Mouse (Mus musculus) B cell, adult 2 months (primary cell): ENCODE measurements around the gene Des.

Experiments used
- DNase-seq, 2 experiments: peaks; one replicate each; pipeline ENCODE4 v3.0.0; 2022

Gene Des

DNA sequence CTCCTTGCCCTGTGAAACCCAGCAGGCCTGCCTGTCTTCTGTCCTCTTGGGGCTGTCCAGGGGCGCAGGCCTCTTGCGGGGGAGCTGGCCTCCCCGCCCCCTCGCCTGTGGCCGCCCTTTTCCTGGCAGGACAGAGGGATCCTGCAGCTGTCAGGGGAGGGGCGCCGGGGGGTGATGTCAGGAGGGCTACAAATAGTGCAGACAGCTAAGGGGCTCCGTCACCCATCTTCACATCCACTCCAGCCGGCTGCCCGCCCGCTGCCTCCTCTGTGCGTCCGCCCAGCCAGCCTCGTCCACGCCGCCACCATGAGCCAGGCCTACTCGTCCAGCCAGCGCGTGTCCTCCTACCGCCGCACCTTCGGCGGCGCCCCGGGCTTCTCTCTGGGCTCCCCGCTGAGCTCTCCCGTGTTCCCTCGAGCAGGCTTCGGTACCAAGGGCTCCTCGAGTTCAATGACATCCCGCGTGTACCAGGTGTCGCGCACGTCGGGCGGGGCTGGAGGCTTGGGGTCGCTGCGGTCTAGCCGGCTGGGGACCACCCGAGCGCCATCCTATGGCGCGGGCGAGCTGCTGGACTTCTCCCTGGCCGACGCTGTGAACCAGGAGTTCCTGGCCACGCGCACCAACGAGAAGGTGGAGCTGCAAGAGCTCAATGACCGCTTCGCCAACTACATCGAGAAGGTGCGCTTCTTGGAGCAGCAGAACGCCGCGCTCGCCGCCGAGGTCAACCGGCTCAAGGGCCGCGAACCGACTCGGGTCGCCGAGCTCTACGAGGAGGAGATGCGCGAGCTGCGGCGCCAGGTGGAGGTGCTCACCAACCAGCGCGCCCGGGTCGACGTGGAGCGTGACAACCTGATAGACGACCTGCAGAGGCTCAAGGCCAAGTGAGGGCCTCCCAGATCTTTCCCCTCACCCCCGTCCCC, at the start of gene Des:
TSS of gene Des (plus strand) at position 218 of the 920 bp plus-strand sequence.
- DNase-seq: no peak

DNA sequence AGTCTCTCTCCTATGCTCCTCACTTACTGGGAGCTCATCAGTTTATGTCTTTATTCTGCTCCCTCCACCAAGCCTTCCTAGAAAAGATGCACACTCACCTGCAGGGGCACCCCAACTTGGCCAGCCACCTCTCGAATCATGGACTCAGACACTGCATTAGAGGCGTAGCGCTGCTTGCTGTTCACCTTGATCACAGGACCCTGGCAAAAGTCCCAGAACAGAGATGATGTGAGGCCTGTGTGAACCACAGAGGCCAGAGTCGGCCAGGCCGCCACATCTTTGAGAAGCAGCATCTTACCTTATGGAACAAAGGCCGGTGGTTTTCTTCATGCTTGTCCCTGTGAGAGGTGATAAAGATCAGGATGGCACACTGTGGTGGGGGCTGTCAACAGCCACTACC, 48.4 kb upstream of the Des start:
- no peak for DNase-seq

DNA sequence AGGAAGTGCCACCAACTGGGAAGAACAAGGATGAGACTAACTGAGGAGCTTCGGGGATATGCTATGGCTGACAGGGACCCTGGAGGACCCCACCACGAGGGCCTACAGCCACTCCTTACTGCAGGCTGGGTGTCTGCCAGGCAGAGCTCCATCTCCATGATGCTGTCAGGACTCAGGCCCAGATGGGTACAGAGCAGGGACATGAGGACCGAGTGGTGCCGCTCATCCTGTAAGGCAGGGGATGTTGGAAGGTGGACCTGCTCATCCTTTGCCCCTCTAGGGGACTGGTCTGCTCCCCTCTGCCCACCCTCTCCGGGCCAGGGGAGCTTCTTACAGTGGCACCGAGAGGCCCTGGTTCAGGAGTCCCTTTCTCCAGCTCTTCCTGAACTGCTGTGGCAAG, 45.1 kb upstream of the Des start:
- no peak for DNase-seq

DNA sequence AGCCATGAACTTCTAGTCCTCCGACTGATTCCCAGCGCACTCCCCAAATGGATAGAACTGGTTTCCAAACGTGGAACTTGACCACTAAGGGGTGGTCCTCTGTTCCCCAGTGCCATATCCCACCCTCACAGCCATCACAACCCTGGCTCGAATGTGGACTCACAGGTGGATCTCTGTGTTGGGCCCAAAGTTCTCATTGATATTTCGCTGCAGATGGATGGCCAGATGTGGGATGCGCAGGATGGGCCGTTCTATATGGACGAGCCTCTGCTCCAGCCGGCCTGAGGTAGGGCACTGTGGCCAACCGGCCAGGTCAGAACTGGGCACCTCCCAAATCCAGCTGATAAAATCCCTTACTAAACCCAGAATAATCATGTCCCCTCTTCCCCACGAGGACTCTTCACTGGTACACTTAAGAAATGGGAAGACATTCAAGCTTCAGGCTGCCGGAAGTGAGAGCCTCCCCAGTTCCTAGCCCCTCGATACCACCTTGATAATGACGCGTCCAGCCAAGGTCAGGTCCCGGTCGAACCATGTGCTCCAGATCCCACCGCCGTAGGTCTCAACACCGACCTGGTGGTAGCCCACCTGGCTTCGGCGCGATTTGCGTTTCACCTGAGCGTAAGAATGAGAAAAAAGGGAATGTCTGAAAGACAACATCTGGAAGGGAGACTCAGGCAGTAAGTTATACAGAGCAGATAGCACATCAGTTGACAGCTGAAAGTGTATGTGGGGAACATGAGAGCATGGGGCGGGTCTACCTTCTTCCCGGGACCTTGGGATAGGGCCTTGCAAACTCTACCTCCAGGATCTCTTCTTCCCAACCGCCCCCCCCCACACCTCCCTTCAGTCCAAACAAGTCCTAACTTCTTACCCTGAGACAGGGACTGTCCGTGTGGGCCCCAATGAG, 44.4 kb upstream of the Des start:
- DNase-seq: no peak

DNA sequence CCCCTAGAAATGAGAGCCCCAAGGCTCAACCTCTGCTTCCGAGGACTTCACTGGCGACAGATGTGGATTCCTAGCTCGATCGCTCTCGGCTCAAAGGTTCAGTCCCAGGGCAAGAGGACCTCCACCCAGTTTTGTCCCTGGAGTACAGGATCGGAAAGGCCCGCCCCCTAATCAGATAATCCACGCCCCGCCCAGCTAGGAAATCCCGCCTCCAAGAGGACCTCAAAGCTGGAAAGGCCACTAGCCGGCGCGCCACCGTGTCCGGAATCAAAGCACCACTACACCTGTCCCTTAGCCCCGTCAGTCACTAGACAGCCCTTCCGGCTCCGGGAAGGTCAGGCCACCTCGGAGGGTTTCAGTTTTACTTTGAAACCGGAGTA, 43.3 kb upstream of the Des start:
- DNase-seq: no peak

DNA sequence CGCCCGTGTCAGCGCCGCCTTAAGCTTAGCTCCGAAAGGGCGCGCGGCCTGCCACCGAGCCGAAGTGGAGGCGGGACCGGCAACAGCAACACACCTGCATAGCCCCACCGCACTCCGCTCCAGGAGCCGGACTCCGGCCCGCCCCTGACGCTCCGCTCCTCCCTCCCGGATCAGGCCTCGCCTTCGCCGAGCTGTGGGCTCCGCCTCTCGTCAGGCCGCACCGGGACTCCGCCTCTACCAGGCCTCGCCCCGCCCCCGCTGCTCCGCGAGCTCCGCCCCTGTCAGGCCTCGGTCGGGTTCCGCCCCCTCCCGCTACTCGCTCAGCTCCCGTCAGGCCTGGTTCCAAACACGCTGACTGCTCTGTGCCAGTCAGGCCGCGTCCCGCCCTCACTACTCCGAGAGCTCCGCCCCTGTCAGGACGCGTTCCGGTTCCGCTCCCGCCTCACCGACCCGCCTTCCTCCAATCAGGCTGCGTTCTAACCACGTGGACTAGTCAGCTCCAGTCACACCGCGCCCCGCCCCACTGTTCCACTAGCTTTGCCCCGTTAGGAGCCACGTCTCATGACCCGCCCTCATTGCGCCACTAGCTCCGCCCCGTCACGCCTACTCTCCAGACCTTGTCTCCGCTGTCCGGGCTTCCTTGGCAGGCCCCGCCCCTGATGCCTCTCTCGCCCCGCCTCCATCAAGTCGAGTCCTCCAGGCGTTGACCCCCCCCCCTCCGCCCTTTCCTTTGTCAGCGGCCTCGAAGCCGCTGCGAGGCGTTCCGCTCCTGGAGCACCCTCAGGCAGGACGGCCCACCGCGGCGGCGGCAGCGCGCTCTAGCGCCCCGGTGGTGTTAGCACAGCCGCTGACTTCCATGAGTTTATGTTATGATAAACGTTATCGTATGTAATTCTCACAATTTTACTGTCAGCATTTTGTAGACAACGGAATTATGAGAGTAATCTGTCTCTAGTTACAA, 42.6 kb upstream of the Des start, which contains the start of gene Dnpep:
TSS of gene Dnpep (minus strand) at position 750 of the 961 bp plus-strand sequence.
- DNase-seq: peak; percentile 100

DNA sequence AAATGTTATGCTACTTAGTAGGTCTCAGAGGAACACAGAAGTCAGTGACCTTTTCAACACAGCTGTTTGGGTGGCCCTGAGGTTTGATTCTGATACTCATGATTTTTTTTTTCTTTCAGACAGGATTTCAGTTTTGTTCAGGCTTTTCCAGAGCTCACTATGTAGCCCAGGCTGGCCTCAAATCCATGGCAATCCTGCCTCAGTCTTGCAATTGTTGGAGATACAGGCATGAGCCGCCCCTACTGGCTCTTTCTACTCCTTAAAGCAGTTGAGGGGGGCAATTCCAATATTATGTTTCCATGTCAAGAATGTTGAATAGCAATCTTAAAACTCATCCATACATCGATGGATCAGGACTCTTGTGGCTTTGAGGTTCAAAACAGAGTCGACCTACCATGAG, 41.8 kb upstream of the Des start:
- no peak for DNase-seq

DNA sequence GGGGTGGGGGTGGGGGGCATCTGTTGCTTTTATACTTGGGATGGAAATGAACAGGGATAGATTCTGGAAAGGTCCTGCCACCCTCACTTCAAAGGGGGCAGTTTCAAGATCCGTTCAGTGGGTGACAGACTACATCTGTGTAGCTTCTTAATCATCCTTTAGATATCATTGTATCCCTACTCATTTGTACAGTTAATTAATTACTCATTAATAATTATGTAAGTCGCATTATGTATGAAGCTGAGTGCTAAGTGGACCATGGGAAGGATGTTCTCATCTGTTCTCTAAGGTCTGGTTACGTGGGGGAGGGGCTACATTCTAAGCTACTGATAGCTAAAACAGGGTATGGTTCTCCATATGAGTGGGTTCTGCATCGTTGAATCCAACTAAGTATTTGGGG, 41.4 kb upstream of the Des start:
- no peak for DNase-seq

DNA sequence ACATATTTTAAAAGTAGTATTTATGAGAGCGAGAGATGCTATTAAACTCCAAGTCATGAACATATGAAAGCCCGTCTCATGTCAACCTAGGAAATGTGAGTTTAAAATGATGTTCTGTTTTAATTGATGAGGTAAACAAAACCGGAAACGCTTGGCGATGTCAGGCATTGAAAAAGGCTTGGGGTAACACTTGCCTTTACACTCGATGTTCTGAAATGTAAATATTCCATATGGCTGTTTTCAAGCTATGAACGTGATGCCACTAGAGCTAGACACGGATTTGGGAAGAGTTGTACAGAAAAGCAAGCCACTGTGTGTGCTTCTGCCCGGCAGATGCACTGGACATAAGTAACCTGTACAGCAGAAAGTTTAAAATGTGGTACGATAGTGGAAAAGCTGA, 41.0 kb upstream of the Des start:
- no peak for DNase-seq

DNA sequence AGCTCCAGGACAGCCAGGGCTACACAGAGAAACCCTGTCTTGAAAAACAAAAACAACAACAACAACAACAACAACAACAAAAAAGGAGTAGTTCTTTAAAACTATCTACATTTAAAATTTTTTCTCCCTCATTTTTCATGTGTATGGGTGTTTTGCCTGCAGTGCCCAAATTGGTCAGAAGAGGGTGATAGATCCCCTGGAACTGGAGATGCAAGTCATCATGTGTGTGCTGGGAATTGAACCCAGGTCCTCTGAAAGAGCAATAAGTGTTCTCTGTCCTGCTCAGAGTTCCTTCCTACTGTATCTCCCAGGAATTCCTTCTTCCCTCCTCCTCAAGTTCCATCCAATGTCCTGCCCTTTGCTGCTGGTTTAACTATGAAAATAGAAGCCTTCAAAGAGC, 32.7 kb upstream of the Des start:
- DNase-seq: no peak

DNA sequence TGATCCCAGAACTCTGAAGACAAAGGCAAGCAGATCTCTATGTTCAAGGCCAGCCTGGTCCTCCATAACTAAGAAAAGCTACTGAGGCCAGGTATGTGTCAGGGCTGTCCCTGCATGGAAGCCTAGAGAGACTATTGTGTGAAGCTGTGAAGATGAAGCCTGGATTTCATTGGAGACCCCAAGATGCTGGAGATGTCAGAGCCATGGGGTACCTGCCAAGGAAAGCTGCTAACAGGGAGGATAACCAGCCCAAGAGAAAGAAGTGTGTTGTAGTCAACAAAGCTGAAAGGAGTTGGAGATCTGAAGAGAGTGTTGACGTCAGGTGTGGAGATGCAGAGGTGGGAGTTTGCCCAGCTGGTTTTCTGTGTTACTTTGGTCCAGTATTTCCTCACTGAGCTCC, 28.9 kb upstream of the Des start:
- DNase-seq: no peak

DNA sequence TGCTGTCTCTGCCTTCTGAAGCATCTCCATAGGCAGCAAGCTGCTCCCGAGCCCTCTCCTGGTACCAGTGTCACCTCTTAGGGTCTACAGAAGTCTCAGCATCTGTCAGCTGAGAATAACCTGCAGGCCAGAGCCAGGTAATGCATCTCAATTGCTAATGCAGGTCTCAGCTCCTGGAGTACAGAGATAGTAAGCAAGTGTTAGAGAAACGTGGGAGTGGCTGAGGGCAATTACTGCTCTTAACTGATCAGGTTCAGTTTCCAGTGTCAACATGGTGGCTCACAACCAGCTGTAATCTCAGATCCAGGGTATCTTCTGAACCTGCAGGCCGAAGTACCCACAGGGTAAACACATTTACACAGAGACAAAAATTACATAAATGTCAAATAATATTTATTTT, 23.7 kb upstream of the Des start:
- no peak for DNase-seq

DNA sequence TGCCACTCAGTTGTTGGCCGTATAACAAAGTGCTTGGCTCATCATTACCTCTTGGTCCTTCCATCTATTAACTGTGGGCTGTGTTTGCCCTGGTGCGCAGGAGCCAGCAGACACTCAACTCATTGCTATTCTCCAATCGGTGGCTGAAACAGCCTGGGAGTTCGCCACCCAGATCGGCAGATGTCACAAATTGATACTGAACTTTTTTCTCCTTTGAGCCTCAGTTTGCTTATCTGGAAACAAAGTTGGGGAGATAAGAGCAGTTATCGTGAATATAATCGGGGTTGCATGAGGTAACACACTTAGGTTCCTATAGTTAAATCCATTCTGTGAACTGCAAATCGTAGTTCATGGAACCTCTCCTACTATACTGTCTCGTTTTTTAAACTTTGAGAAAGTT, 23.0 kb upstream of the Des start:
- DNase-seq: no peak

DNA sequence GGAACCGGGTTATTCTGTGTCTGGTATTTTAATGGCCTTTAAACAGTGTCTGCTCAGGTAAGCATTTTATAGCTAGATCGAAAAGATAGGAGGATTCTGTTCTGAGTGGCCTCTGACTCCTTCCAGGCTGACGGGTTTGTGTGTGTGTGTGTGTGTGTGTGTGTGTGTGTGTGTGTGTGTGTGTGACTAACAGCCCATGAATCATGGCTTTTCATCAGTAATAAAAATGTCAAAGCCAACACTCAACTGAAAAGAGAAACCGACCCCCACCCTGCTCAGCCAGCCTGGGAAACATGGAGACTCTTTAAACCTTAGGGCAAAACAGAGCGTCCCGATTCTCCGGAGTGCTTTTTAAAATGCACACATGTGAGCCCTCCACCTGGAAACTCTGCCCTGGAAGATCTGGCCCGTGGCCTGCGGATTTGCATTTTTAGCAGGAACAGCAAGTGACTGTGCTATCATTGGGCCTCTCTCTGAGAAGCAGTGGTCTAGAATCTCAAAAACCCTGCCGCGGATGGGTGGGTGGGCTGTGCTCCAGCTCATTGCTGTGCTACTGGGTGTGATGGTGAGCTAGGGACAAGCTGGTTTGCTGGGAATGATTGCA, 21.9 kb upstream of the Des start:
- DNase-seq: no peak

DNA sequence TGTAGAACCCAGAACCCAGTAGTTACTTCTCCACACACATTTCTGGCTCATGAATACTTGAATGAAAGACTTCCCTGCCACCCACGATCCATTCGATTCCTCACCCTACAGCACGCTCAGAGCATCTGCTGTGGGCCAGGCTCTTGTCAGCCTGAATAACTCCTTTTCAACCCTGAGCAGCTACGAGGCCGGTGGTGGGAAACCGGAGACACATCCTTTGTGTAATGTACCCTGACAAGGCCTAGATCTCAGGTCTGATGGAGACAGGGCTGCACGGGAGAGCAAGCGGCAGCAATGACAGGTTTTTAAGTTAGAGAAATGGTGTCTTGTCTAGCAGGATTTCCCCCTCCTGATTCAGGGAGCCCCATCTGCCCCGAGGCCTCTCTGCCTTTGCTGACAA, 20.8 kb upstream of the Des start:
- no peak for DNase-seq

DNA sequence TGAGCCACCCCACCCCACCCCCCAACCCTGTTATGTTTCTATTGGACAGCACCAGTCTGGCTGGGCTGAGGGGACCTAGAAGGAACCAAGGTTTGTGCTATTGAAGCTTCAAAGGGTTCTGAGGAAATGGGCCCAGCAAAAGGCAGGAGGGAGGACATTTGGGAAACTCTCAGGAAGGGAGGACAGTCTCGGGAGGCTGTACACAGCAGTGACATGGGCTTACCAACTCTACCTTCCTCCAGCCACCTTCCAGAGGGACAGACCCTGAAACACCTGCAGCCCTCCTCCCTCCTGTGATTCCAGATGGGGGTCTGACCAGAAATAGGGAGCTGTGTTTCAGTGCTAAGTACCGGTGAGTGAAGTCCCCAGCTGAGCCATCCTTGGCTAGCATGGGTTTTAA, 19.6 kb upstream of the Des start:
- DNase-seq: no peak

DNA sequence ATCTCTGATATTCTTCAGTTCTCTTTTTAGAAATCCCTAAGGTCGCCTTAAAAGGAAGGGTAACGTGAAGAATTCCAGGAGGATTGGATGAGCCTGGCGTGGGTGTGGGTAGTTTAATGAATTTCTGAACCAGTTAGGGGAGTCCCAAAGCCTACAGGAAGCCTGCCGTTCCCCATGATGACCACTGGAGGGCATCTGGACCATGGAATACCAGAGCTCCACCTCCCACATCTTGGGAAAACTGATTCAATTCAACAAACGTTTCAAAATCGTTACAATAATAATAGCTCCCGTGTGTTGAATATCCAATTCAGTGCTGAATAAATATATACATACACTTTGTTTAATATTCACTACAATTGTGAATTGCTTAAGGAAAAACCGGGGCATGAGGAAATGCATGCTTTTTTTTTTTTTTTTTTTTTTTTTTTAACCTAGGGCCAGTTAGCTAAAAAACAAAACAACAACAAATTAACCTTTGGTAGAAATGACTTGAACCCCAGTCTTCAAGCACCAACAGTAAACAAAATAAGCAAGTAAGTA, 17.2 kb upstream of the Des start:
- peak; percentile 31 to 40 for DNase-seq

DNA sequence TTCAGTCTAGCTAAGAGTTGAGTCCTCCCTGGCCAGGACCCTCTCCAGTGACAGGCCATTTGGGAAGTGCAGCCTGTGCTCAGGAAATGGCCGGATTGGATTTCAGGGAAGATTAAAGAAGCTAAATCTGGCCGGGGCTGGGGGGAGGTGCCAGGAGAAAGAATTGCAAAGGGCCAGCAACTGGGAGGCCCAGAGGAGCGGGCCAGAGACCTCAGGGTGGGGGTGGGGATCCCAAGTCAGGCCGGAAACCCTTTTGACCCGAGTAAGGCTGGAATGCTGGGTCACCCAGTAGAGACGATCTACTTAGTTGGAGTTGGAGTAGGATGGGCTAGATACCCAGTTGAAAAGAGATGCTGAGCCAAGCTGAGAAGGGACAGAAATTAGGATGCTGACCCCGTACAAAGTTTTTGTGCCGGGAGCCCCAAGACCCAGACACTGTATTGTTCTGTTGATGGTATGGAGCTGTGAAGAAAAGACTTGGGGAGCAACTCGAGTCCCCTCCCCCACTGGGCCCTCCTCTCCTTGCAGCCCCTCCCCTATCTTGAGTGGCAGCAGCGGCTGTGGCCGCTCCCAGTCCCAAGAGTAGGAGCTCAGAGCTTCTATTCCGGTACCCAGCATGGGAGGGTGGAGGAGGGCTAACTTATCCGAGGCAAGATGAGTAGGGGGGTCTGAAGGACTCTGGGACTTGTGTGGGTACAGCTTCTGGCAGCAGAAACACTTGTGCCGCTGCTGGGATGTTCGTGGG, 15.7 kb upstream of the Des start:
- DNase-seq: no peak

DNA sequence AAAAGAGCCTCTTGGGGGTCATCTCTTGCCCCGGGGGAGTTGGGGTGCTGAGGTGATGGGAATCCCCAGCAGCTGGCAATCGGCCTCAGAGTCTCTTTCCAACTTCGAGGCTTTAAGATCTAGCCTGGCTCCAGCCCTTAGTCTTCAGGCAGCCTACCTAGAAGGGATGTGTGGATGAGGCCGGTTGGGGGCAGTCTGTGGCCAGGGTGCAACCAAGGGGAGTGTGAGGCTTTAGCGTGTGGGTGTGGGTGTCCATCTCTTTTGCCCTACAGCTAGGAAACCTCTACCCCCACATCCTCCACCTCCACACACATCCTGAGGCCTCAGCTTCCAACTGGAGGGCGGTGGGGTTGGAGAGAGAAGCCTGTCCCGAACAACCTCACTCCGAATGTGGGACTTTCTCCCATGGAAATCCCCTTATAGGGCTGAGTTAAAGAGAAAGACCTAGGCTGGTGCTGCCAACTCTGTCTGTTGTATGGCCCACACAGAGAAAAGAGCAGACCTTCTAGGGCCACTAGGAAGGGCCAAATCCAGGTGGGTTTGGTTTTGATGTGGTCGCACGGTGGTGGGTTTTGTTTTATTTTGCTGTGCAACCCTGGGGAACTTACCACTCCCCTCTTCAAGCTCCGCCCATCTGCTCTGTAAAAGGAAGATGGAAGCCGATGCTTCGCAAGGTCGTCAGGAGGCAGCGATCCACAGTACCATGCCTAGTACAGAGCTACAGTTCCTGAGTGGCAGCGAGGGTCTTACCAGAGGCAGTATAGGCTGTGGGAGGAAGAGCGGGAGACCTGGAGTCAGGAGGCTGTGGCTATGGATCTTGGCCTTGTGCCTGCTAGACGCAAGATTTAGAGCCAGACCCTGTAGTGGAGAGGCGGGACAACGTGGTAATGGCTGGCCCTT, 14.8 kb upstream of the Des start:
- DNase-seq: no peak

DNA sequence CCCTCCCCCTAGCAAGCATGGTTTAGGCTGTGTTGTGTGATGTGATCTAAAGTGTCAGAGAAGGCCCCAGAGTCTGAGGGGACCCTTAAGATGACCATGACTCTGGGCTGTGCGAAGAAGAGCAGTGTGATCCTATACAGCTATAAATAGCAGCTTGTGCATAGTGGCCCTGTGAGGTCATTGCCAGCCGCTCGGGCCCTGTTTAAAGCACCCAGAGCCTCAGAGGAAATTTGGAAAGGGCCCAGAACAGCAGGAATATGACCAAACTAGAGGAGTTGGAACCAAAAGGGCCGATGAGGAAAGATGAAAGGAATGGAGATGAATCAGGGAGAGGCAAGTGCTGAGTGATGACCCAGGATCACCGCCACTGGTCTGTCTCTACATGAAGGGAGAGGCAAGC, 12.8 kb upstream of the Des start:
- no peak for DNase-seq
